Mouse (Mus musculus): Measurements from ENCODE around the gene Gm20741.

Gm20741 gene

GRCm38 (mm10) chr16:88811827-88812226 is at the start of gene Gm20741:
Gene Gm20741 (minus strand): TSS chr16:88812220.
- no peak for DNase-seq (ENCODE audit: low read depth, low spot score)

- DNase-seq (ENCODE audit: low read depth, low spot score), result no peak
Measured at GRCm38 (mm10) chr16:88851450-88851849, 39.4 kb upstream of the Gm20741 start.

- DNase-seq (ENCODE audit: low read depth, low spot score), result no peak
Measured at GRCm38 (mm10) chr16:88848558-88848957, 36.5 kb upstream of the Gm20741 start.

- DNase-seq (ENCODE audit: low read depth, low spot score), result no peak
Measured at GRCm38 (mm10) chr16:88847363-88847762, 35.3 kb upstream of the Gm20741 start.

GRCm38 (mm10) chr16:88826978-88827377 is 15.0 kb upstream of the Gm20741 start:
- DNase-seq (ENCODE audit: low read depth, low spot score), result no peak

GRCm38 (mm10) chr16:88826095-88826652 is 14.2 kb upstream of the Gm20741 start, which contains the start of gene Krtap14:
Gene Krtap14 (minus strand): TSS chr16:88826145.
- DNase-seq (ENCODE audit: low read depth, low spot score), result no peak

- no peak for DNase-seq (ENCODE audit: low read depth, low spot score)
Measured at GRCm38 (mm10) chr16:88823736-88824135, 11.7 kb upstream of the Gm20741 start.

GRCm38 (mm10) chr16:88820066-88820465 is 8.0 kb upstream of the Gm20741 start, which contains the start of gene Krtap15:
Gene Krtap15 (plus strand): TSS chr16:88820215.
- no peak for DNase-seq (ENCODE audit: low read depth, low spot score)

- no peak for DNase-seq (ENCODE audit: low read depth, low spot score)
Measured at GRCm38 (mm10) chr16:88786786-88787185, 25.2 kb downstream of the Gm20741 start.

- no peak for DNase-seq (ENCODE audit: low read depth, low spot score)
Measured at GRCm38 (mm10) chr16:88777596-88777995, 34.4 kb downstream of the Gm20741 start, which contains the start of gene Gm5965. Gene Gm5965 (plus strand): TSS chr16:88777896.

GRCm38 (mm10) chr16:88774106-88774505 is 37.9 kb downstream of the Gm20741 start, which contains the start of gene 2310057N15Rik:
Gene 2310057N15Rik (minus strand): TSS chr16:88774206.
- DNase-seq (ENCODE audit: low read depth, low spot score), result no peak

Data from c-Kit-negative CD71-positive TER-119-positive erythroid progenitor cells, embryonic 14.5 days (primary cell).